Mouse (Mus musculus) heart, embryonic 15.5 days (tissue): ENCODE measurements around the gene Eps8. TPM values are rescaled to one million over a fixed set of nuclear protein-coding genes. Genes with fewer than 3 reads are reported as not detected.

Source experiments
- ATAC-seq: fragments of 200-750 bp; cut with Nextera tagmentation; replicated peaks from 2 replicates; pipeline ENCODE4 v1.8.0; 2017; ENCODE audit warnings: low read depth, moderate TSS enrichment; ENCODE audit not compliant: insufficient number of reproducible peaks, insufficient read depth, low FRiP score
- H3K27ac ChIP-seq: fragments of 300-500 bp; sonication (generic); 2 replicates; pipeline ENCODE4 v1.5.1; 2015; ENCODE audit warnings: mild to moderate bottlenecking, inconsistent platforms
- H3K27me3 ChIP-seq: fragments of 300-500 bp; sonication (generic); 2 replicates; pipeline ENCODE4 v1.6.1; 2015; ENCODE audit warnings: inconsistent platforms
- H3K36me3 ChIP-seq: fragments of 300-500 bp; sonication (generic); 2 replicates; pipeline ENCODE4 v1.6.1; 2015; ENCODE audit warnings: mild to moderate bottlenecking, inconsistent platforms
- H3K4me1 ChIP-seq: fragments of 300-500 bp; sonication (generic); replicated peaks from 2 replicates; pipeline ENCODE4 v1.6.1; 2015; ENCODE audit warnings: inconsistent platforms
- H3K4me2 ChIP-seq: fragments of 300-500 bp; sonication (generic); 2 replicates; pipeline ENCODE4 v1.6.1; 2015; ENCODE audit warnings: inconsistent platforms, mild to moderate bottlenecking, moderate library complexity
- H3K4me3 ChIP-seq: fragments of 300-500 bp; sonication (generic); 2 replicates; pipeline ENCODE4 v1.5.1; 2015; ENCODE audit warnings: mild to moderate bottlenecking, inconsistent platforms
- H3K9ac ChIP-seq: fragments of 300-500 bp; sonication (generic); 2 replicates; pipeline ENCODE4 v1.6.1; 2015; ENCODE audit warnings: mild to moderate bottlenecking, inconsistent platforms
- H3K9me3 ChIP-seq: fragments of 300-500 bp; sonication (generic); replicated peaks from 2 replicates; pipeline ENCODE4 v1.6.1; 2016; ENCODE audit warnings: inconsistent platforms
- WGBS: fragments of 180-500 bp; shearing (Covaris S2); methylation state at CpG from one replicate; pipeline ENCODE4 v1.1.7; 2015; ENCODE audit warnings: mixed read lengths; 5-methylcytosine and 5-hydroxymethylcytosine counted together
- polyA plus RNA-seq: library from polyadenylated mRNA; unstranded; fragments of >200 nt; fragmentation: Nextera tagmentation; extraction: Ambion mirVana; gene quantifications from 2 replicates; pipeline ENCODE4 v1.2.1, GENCODE M21; 2015

Gene Eps8
- polyA plus RNA-seq, 1 experiment from 2014 or later, result 25.0 TPM

GRCm38 (mm10) chr6:137583056-137583455 is 71.6 kb downstream of the Eps8 start:
- no peak overlapping the region for H3K27ac ChIP-seq
- H3K4me3 ChIP-seq, result no peak overlapping the region
- WGBS, result 87% methylated on average over 5 of the region's 5 CpGs
- no peaks in the 10 kb centered on the region for H3K36me3 ChIP-seq
- no peaks in the 10 kb centered on the region for H3K9me3 ChIP-seq
- H3K9ac ChIP-seq, result no peak overlapping the region
- no peak for ATAC-seq
- H3K4me2 ChIP-seq, result no peak overlapping the region
- H3K27me3 ChIP-seq, result no peaks in the 10 kb centered on the region
- no peaks in the 10 kb centered on the region for H3K4me1 ChIP-seq

DNA sequence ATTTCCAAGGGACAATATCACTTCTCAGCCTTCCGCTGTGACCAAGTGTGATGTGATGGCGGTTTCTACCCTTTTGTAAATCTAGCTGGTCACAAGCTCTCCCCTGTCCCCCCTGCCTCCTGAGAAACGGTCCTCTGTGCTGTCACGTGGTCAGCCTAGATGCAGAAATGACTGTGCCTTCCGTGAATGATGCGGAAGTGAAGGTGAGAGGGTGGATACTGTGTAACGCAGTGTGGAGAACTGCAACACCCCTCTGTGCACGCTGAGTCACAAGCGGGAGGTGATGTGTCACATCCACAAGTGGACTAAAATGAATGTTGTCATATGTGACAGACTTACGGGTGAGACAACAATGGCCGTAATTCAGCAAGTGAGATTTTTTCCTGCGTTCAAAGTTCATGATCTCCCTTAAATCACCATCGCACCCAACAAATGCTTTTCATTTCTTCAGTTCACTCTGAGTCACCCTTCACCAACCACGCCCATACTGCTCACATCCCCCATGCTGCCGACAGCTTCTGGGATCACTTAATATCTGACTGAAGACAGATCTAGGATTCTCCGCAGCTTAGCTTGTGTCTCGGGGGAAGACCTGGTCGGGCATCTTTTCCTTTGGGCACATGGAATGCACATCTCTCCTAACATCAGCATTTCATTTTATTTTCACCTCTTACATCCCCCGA is 72.3 kb downstream of the Eps8 start:
- H3K36me3 ChIP-seq, result no peaks in the 10 kb centered on the region
- H3K4me1 ChIP-seq, result peaks cover 3% of the 10 kb centered on the region; the same call in 1 of the 2 replicates
- WGBS, result 68% methylated on average over 19 of the region's 19 CpGs
- no peak overlapping the region for H3K4me3 ChIP-seq
- no peak for ATAC-seq
- no peak overlapping the region for H3K9ac ChIP-seq
- no peaks in the 10 kb centered on the region for H3K27me3 ChIP-seq
- H3K4me2 ChIP-seq, result no peak overlapping the region
- H3K9me3 ChIP-seq, result no peaks in the 10 kb centered on the region
- H3K27ac ChIP-seq, result no peak overlapping the region

- Histone ChIP-seq H3K9ac (no peak overlapping the region), H3K4me3 (no peak overlapping the region), H3K27ac (no peak overlapping the region), H3K4me1 (peaks cover 11% of the 10 kb centered on the region), H3K27me3 (no peaks in the 10 kb centered on the region), H3K4me2 (no peak overlapping the region), H3K9me3 (no peaks in the 10 kb centered on the region), H3K36me3 (no peaks in the 10 kb centered on the region)
- WGBS, result 57% methylated on average over 6 of the region's 6 CpGs
- ATAC-seq, result no peak
Observed at GRCm38 (mm10) chr6:137581331-137582010, 73.2 kb downstream of the Eps8 start.

GRCm38 (mm10) chr6:137580503-137580902 is 74.2 kb downstream of the Eps8 start:
- Histone ChIP-seq H3K4me1 (peaks cover 11% of the 10 kb centered on the region), H3K27ac (no peak overlapping the region), H3K4me2 (no peak overlapping the region), H3K9ac (no peak overlapping the region), H3K36me3 (no peaks in the 10 kb centered on the region), H3K4me3 (no peak overlapping the region), H3K27me3 (no peaks in the 10 kb centered on the region), H3K9me3 (no peaks in the 10 kb centered on the region)
- no peak for ATAC-seq
- 84% methylated on average over 5 of the region's 5 CpGs for WGBS

DNA sequence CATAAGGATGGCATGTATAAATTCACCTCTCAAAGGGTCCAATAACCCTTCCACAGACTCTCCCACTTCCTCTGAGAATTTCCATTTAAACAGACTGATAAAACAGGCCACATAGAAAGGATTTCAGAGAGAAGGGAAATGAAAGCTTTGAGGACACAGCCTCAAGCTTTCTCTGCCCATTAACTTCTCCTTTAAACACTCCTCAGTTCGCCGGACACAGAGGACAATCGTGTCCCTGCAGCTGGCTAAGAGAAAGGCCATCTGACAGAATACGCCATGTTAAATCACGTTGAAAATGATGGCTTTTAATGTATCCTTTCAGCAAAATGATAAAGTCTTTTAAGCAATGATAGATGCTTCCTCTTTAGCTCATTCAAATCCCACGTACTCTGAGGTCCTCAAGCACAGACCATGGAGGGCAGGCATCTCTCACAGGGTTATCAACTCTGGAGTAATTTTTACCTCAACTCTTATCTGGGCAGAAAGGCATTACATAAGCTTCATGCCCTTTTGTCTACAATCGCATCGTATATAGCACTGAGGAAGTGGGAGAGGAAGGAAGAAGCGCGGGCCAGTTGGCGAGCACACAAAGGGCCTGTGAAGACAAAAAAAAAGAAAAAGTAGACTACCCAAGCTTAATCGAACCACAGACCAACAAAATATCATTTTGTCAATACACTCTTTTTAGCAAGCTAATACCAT is 77.9 kb downstream of the Eps8 start:
- no peak overlapping the region for H3K4me2 ChIP-seq
- peaks cover 15% of the 10 kb centered on the region for H3K4me1 ChIP-seq
- H3K27me3 ChIP-seq, result no peaks in the 10 kb centered on the region
- H3K27ac ChIP-seq, result 0 out of 2 replicates have a peak overlapping the region, but pooled peaks have one; percentile 16
- no peak overlapping the region for H3K4me3 ChIP-seq
- H3K9me3 ChIP-seq, result no peaks in the 10 kb centered on the region
- 46% methylated on average over 12 of the region's 12 CpGs for WGBS
- H3K9ac ChIP-seq, result no peak overlapping the region
- no peaks in the 10 kb centered on the region for H3K36me3 ChIP-seq
- ATAC-seq, result no peak

DNA sequence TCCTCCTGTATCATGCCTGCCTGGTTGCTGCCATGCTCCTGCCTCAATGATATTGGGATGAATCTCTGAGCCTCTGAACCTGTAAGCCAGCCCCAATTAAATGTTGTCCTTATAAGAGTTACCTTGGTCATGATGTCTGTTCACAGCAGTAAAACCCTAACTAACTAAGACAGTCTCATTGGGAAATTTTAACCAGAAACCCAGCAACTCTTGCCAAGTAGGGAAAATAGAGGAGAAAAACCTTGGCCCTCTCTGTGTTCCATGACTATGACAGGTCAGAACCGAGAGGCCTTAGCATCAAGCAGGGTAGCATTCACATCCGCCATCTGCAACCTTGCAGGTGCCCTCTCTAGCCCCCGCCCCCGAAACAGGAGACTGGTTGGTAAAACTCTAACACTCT is 78.6 kb downstream of the Eps8 start:
- peaks cover 15% of the 10 kb centered on the region for H3K4me1 ChIP-seq
- no peaks in the 10 kb centered on the region for H3K27me3 ChIP-seq
- H3K9me3 ChIP-seq, result no peaks in the 10 kb centered on the region
- no peaks in the 10 kb centered on the region for H3K36me3 ChIP-seq
- H3K27ac ChIP-seq, result no peak overlapping the region
- H3K4me2 ChIP-seq, result no peak overlapping the region
- no peak overlapping the region for H3K4me3 ChIP-seq
- H3K9ac ChIP-seq, result no peak overlapping the region
- WGBS, result 94% methylated on average over 4 of the region's 4 CpGs
- ATAC-seq, result no peak

GRCm38 (mm10) chr6:137573897-137574296 is 80.8 kb downstream of the Eps8 start:
- no peak for ATAC-seq
- Histone ChIP-seq H3K27me3 (no peaks in the 10 kb centered on the region), H3K4me3 (no peak overlapping the region), H3K27ac (no peak overlapping the region), H3K9me3 (no peaks in the 10 kb centered on the region), H3K36me3 (no peaks in the 10 kb centered on the region), H3K4me2 (no peak overlapping the region), H3K9ac (no peak overlapping the region), H3K4me1 (peaks cover 15% of the 10 kb centered on the region)
- WGBS, result 58% methylated on average over 7 of the region's 7 CpGs

GRCm38 (mm10) chr6:137570718-137571131 is 84.0 kb downstream of the Eps8 start:
- H3K4me3 ChIP-seq, result no peak overlapping the region
- H3K4me1 ChIP-seq, result 0 out of 2 replicates have a peak, but pooled peaks cover 4% of the 10 kb centered on the region
- no peak for ATAC-seq
- H3K27me3 ChIP-seq, result no peaks in the 10 kb centered on the region
- H3K27ac ChIP-seq, result no peak overlapping the region
- H3K36me3 ChIP-seq, result no peaks in the 10 kb centered on the region
- 78% methylated on average over 9 of the region's 9 CpGs for WGBS
- H3K4me2 ChIP-seq, result no peak overlapping the region
- no peaks in the 10 kb centered on the region for H3K9me3 ChIP-seq
- H3K9ac ChIP-seq, result no peak overlapping the region

DNA sequence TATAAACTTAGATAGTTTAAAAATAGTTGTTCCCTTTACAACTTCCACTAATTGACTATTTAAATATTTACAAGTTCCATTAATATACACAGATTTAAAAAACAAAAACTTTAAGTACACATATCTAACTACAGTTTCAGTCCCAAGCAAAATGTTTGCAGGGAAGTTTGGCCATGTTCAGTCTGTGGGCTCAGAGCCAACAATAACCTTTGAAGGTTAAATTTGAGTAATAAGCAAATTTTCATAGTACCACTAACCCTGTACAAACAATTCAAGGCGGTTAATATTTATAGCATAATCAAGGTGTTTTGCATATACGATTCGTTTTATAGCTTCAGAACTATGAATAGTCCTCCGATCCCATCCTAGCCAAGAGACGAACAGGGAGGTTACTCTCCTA is 84.7 kb downstream of the Eps8 start:
- no peaks in the 10 kb centered on the region for H3K27me3 ChIP-seq
- H3K9me3 ChIP-seq, result no peaks in the 10 kb centered on the region
- H3K27ac ChIP-seq, result no peak overlapping the region
- H3K36me3 ChIP-seq, result no peaks in the 10 kb centered on the region
- WGBS, result 78% methylated on average over 5 of the region's 5 CpGs
- 0 out of 2 replicates have a peak, but pooled peaks cover 4% of the 10 kb centered on the region for H3K4me1 ChIP-seq
- H3K4me3 ChIP-seq, result no peak overlapping the region
- ATAC-seq, result no peak
- H3K9ac ChIP-seq, result no peak overlapping the region
- H3K4me2 ChIP-seq, result no peak overlapping the region

DNA sequence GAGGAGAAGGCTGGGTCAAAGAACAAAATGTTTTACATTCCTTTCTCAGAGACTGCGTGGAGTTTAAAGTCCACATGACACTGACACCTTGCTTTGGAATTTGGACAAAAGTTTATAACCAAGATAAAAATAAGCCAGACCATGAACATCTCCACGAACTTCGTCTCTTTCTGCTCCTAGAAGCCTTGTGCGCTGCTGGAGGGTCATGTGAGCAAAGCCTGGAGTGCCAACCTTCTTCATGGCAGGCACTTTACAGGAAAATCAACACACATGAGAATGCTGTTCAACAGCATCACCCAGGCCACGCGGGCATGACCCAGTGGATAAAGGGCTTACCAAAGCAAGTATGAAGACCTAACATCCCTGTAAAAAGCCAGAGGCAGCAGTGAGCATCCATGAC is 85.6 kb downstream of the Eps8 start:
- Histone ChIP-seq H3K4me1 (0 out of 2 replicates have a peak, but pooled peaks cover 3% of the 10 kb centered on the region), H3K9ac (no peak overlapping the region)
- WGBS, result 56% methylated on average over 6 of the region's 6 CpGs

GRCm38 (mm10) chr6:137565890-137566289 is 88.8 kb downstream of the Eps8 start:
- Histone ChIP-seq H3K4me1 (peaks cover 4% of the 10 kb centered on the region; the same call in 1 of the 2 replicates), H3K9ac (no peak overlapping the region), H3K27ac (no peak overlapping the region), H3K27me3 (no peaks in the 10 kb centered on the region), H3K36me3 (no peaks in the 10 kb centered on the region), H3K9me3 (no peaks in the 10 kb centered on the region), H3K4me2 (no peak overlapping the region), H3K4me3 (no peak overlapping the region)
- ATAC-seq, result no peak
- 83% methylated on average over 3 of the region's 3 CpGs for WGBS

More for the DNA sequence above, 85.6 kb downstream of the Eps8 start:
- Histone ChIP-seq H3K4me2 (no peak overlapping the region), H3K9me3 (no peaks in the 10 kb centered on the region), H3K27me3 (no peaks in the 10 kb centered on the region), H3K4me3 (no peak overlapping the region), H3K36me3 (no peaks in the 10 kb centered on the region), H3K27ac (no peak overlapping the region)
- ATAC-seq, result no peak
